ENCODE assay signal across 9 mouse cellular contexts in the genomic region with DNA sequence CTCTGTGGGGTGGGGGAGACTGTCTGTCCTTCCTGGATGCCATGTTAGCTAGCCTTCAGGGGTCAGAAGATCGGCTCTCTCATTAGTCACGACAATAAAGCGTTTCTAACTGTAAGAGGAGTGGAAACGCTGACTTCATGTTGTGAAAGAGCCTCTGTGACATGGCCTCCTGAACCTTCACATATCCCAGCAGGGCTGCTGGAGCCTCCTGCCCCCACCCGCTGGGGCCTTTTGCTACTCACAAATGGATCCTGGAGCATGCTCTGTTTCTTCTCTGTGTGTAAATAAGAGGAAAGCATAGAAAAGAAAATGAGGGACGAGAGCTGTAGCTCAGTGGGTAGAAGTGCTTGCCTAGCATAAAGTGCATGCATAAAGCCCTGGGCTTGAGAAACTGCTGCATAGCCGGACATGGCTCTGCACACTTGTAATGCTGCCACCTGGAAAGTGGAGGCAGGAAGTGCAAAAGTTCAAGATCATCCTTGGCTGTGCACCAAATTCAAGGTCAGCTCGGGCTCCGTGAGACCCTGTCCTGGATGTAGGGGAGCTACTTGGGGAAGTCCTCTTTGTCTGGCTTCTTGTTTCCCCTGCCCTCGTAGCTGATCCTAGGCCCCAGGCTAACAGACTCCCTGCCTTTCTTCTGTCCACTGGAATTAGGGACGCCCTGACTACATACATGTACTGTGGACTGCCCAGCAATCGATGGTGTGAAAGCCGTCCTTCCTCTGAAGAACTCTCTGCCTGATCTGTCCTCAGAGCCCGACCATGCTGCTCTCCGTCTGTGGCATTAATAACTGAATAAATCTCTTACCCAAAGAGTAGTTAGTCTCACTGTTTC.
A peak's percentile ranks its signal among the peaks of the same experiment; 100 is the strongest.
DNase-seq lines count a peak whose midpoint lies in the region; ATAC-seq and TF ChIP-seq lines count a peak whose summit lies in the region.
"Had no signal": no experiment of that assay in that cellular context is flagged by ENCODE, and none has a peak within 500 bp of the region (broad histone marks: within the 10 kb centered on the region; RNA-seq: fewer than 3 reads in every experiment).

No protein-coding gene starts in this region.

- H3K9me3 ChIP-seq in intestine, embryonic 16.5 days (ENCODE audit: control insufficient read depth, low read length), result no peaks in the 10 kb centered on the region
- no peaks in the 10 kb centered on the region for H3K9me3 ChIP-seq in liver, embryonic 16.5 days (replicated peaks; ENCODE audit: control insufficient read depth, low read length)

- H3K4me3 ChIP-seq in embryonic fibroblast, embryonic 13.5 days (ENCODE audit: insufficient read depth, low read length), result no peak overlapping the region
- no peak overlapping the region for H3K4me3 ChIP-seq in intestine, embryonic 16.5 days (ENCODE audit: low read length)
- no peak overlapping the region for H3K4me3 ChIP-seq in liver, embryonic 16.5 days (ENCODE audit: low read depth, low read length)
- H3K4me3 ChIP-seq in small intestine, adult 2 months (ENCODE audit: low read depth, low read length), result no peak overlapping the region

- WGBS in intestine, embryonic 16.5 days, result 38% methylated on average over 15 of the region's 15 CpGs
- WGBS in liver, embryonic 16.5 days (ENCODE audit: insufficient replicate concordance), result 58% methylated on average over 15 of the region's 15 CpGs
- 59% methylated on average over 15 of the region's 15 CpGs for WGBS in small intestine, adult 2 months

- peak; percentile 86 for ATAC-seq in intestine, embryonic 16.5 days
- peak; percentile 80 for ATAC-seq in liver, embryonic 16.5 days (ENCODE audit: low read depth)
- no peak for ATAC-seq in CD4-positive, CD25-positive, alpha-beta regulatory T cell, adult 4 months

- H3K4me2 ChIP-seq in intestine, embryonic 16.5 days (ENCODE audit: low read depth, low read length), result 0 out of 2 replicates have a peak overlapping the region, but pooled peaks have one; percentile 13
- H3K4me2 ChIP-seq in liver, embryonic 16.5 days (ENCODE audit: low read depth, low read length), result no peak overlapping the region

- TF ChIP-seq CTCF in embryonic fibroblast, embryonic 13.5 days (IDR thresholded peaks at IDR 0.05; ENCODE audit: borderline replicate concordance, insufficient read depth, low read length), result no peak
- no peak for TF ChIP-seq CTCF in small intestine, adult 2 months (IDR thresholded peaks at IDR 0.05; ENCODE audit: extremely low read depth, insufficient read length, insufficient replicate concordance, low read depth, low read length)

- DNase-seq in ovary, postnatal 36 days (ENCODE audit: low spot score), result peak; percentile 27
- no peak for DNase-seq in ovary, postnatal 14 days (ENCODE audit: low spot score)
- DNase-seq in frontal cortex, postnatal 25 days (ENCODE audit: low spot score in 2 of 2), result no peak

- no peaks in the 10 kb centered on the region for H3K27me3 ChIP-seq in intestine, embryonic 16.5 days (replicated peaks; ENCODE audit: control insufficient read depth, insufficient read depth, low read length)
- no peaks in the 10 kb centered on the region for H3K27me3 ChIP-seq in liver, embryonic 16.5 days (ENCODE audit: control insufficient read depth, insufficient read depth, low read depth, low read length)
- no peaks in the 10 kb centered on the region for H3K27me3 ChIP-seq in small intestine, adult 2 months (ENCODE audit: control insufficient read depth, insufficient read depth, low read length)

- no peak for TF ChIP-seq POLR2A in embryonic fibroblast, embryonic 13.5 days (IDR thresholded peaks at IDR 0.05; ENCODE audit: low read depth, low read length)
- TF ChIP-seq POLR2A in small intestine, adult 2 months (IDR thresholded peaks at IDR 0.05; ENCODE audit: low read depth, low read length), result no peak

- peak overlapping the region; percentile 35 for H3K27ac ChIP-seq in embryonic fibroblast, embryonic 13.5 days (ENCODE audit: insufficient read depth, low read length)
- peak overlapping the region; percentile 84 for H3K27ac ChIP-seq in intestine, embryonic 16.5 days (ENCODE audit: low read length)
- peak overlapping the region; percentile 39; the same call in 1 of the 2 replicates for H3K27ac ChIP-seq in liver, embryonic 16.5 days (ENCODE audit: low read length)
- peak overlapping the region; percentile 52 for H3K27ac ChIP-seq in small intestine, adult 2 months (ENCODE audit: insufficient read depth, low read depth, low read length)
- H3K27ac ChIP-seq: macrophage had no signal

- H3K4me1 ChIP-seq in embryonic fibroblast, embryonic 13.5 days (ENCODE audit: control insufficient read depth, insufficient read depth, low read length), result peaks cover 7% of the 10 kb centered on the region; the same call in 1 of the 2 replicates
- H3K4me1 ChIP-seq in intestine, embryonic 16.5 days (ENCODE audit: control insufficient read depth, insufficient read depth, low read length), result peaks cover 24% of the 10 kb centered on the region
- peaks cover 7% of the 10 kb centered on the region for H3K4me1 ChIP-seq in liver, embryonic 16.5 days (ENCODE audit: control insufficient read depth, low read depth, low read length)
- H3K4me1 ChIP-seq in small intestine, adult 2 months (ENCODE audit: control insufficient read depth, insufficient read depth, insufficient read length, low read length), result peaks cover 3% of the 10 kb centered on the region

- peaks cover 24% of the 10 kb centered on the region for H3K36me3 ChIP-seq in intestine, embryonic 16.5 days (ENCODE audit: control insufficient read depth, insufficient read depth, low read length)
- H3K36me3 ChIP-seq in liver, embryonic 16.5 days (ENCODE audit: control insufficient read depth, insufficient read depth), result peaks cover 4% of the 10 kb centered on the region
- H3K36me3 ChIP-seq in small intestine, adult 2 months (ENCODE audit: control insufficient read depth, insufficient read depth, low read length), result peaks cover 46% of the 10 kb centered on the region

- H3K9ac ChIP-seq in intestine, embryonic 16.5 days (ENCODE audit: low read depth, low read length), result peak overlapping the region; percentile 39
- no peak overlapping the region for H3K9ac ChIP-seq in liver, embryonic 16.5 days (ENCODE audit: low read depth, low read length)
